Mouse (Mus musculus) urinary bladder, adult 18-20 months (tissue): ENCODE measurements at regions not wholly inside any gene's neighbourhood (a gene's known extent, or its start where the extent isn't known, plus 50 kb on each side); places are given as distances from the start of the nearest gene placed in this dataset.

Source experiments
- DNase-seq, 2 experiments: peaks; one replicate each; pipeline ENCODE4 v3.0.0; 2022; ENCODE audit warnings: low spot score in 2 of 2, mixed read lengths in 2 of 2

DNA sequence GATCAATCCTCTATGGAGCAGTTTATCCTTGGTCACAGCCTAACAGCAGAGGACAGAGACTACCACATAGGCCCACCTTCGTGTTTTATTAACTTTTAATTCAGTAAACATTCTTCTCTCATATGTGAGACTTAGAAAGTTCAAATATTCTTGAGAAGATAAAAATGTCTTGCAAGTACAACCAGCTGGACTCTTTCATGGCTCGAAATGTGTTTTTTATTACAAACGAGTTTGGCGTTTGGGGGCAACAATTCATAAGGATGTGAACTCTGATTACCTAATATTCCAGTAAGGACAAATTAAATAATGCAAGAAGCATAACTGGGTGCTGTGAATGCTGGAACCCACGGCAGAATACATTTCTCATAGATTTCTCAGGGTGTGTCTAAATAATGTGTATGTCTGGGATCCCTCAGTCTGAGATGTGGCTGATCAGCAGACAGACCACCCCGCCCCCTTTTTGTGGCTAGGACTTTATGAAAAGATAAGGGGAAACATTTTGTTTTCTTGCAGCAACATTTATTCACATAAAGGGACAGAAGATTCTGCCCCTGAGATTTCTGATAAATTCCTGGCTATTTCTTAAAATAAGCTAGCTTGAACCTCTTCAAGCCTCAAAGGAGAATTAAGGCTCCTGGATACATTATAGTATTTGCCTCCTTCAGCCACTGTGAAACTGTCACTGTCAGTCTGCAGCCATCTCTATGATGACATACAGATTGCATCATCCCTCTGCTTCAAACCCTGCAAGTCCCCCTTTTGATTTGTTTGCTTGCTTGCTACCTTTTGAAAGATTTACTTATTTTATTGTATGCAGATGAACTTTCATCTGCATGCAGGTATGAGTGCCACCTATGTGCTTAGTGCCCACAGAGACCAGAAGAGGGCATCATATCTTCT, 69.2 kb upstream of the Gucy1a1 start:
- DNase-seq = no peak

DNA sequence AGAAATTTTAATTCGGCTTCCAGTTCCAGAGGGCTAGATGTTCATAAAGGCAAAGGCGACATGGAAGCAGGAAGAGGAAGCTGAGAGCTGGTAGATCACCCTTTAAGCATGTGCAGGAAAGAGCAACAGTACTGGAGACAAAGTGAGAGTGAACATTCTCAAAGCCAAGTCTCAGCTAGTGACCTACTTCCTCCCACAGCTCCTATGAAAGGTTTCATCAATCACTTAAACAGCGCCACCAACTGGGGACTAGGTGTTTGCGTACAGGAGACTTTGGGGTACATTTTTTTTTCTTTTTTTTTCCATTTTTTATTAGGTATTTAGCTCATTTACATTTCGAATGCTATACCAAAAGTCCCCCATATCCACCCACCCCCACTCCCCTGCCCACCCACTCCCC, 61.7 kb upstream of the Gucy1a1 start:
- DNase-seq = no peak
